Mouse (Mus musculus): Measurements from ENCODE around the gene Nrd1. TPM values are rescaled to one million over a fixed set of nuclear protein-coding genes. Genes with fewer than 3 reads are reported as not detected.

Nrd1 gene
- polyA plus RNA-seq, 1 experiment, result 441 TPM

DNA sequence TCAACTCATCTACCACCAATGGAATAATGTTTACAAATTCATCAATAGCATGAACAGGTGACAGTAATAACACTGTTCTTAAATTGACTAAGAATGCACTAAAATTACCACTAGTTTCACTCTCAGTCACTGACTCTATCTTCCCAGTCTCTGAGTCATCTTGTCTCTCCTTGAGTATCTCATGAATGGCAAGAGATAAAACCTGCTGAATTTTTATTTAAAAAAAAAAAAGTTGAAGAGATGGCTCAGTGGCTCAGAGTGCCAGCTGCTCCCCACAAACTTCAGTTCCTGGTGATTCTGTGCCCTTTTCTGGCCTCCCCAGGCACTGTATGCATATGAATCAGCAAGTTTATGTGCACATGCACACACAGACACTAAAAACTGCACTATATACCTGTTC, 104.8 kb downstream of the Nrd1 start:
- Histone ChIP-seq H3K4me3 (ENCODE audit: control insufficient read depth, low read depth, low read length) (no peak overlapping the region), H3K27me3 (ENCODE audit: control insufficient read depth, insufficient read depth, low read length) (no peaks in the 10 kb centered on the region), H3K4me1 (ENCODE audit: control insufficient read depth, insufficient read depth, low read length) (peaks cover 4% of the 10 kb centered on the region), H3K27ac (ENCODE audit: control insufficient read depth, insufficient read depth, low read depth, low read length) (no peak overlapping the region), H3K36me3 (ENCODE audit: control insufficient read depth, insufficient read depth, low read length) (no peaks in the 10 kb centered on the region; the same call in 1 of the 2 replicates)
- TF ChIP-seq POLR2A (IDR thresholded peaks at IDR 0.05; ENCODE audit: control insufficient read depth, low read depth, low read length) (no peak), CTCF (IDR thresholded peaks at IDR 0.05; ENCODE audit: control insufficient read depth, insufficient read depth, insufficient replicate concordance, low read depth, low read length) (no peak)

DNA sequence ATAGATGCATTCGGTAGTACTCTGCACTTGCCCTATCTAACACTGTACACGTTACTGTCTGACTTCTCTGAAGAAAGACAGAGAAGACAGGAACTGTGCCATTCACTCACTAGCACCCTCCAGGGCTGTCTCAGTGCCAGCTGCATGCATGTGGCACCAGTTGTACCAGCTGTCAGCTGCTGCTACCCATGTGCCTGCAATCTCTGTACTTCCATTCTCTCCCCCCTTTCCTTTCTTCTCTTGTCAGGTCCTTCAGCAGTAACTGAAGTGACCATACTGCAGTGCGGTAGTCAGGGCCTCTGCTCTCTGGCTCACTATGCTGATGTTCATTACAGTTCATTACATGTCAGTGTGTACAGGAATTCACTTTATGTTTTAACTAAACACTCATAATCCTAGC, 105.6 kb downstream of the Nrd1 start:
- Histone ChIP-seq H3K4me1 (ENCODE audit: control insufficient read depth, insufficient read depth, low read length) (peaks cover 4% of the 10 kb centered on the region), H3K4me3 (ENCODE audit: control insufficient read depth, low read depth, low read length) (no peak overlapping the region), H3K36me3 (ENCODE audit: control insufficient read depth, insufficient read depth, low read length) (no peaks in the 10 kb centered on the region; the same call in 1 of the 2 replicates), H3K27me3 (ENCODE audit: control insufficient read depth, insufficient read depth, low read length) (no peaks in the 10 kb centered on the region), H3K27ac (ENCODE audit: control insufficient read depth, insufficient read depth, low read depth, low read length) (no peak overlapping the region)
- TF ChIP-seq CTCF (IDR thresholded peaks at IDR 0.05; ENCODE audit: control insufficient read depth, insufficient read depth, insufficient replicate concordance, low read depth, low read length) (no peak), POLR2A (IDR thresholded peaks at IDR 0.05; ENCODE audit: control insufficient read depth, low read depth, low read length) (no peak)

DNA sequence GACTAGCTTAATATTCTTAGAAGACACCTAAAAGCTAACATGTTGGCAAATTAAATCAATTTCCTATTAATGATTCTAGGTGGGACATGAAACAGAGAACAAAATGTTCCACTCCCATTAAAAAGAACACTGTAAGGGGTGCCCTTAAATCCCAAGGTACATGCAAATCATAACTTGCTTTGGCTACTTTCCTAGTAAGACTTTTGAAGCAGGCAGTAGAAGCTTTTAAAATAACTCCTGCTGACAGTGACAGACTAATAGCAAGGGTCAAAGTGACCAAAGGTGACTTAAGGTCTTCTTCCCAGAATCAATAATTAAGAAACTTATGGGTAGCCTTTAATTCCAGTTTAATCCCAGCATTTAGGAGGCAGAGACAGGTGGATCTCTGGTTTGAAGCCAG, 106.1 kb downstream of the Nrd1 start:
- Histone ChIP-seq H3K36me3 (ENCODE audit: control insufficient read depth, insufficient read depth, low read length) (no peaks in the 10 kb centered on the region), H3K4me1 (ENCODE audit: control insufficient read depth, insufficient read depth, low read length) (peaks cover 4% of the 10 kb centered on the region), H3K27ac (ENCODE audit: control insufficient read depth, insufficient read depth, low read depth, low read length) (no peak overlapping the region; the same call in 1 of the 2 replicates), H3K4me3 (ENCODE audit: control insufficient read depth, low read depth, low read length) (no peak overlapping the region), H3K27me3 (ENCODE audit: control insufficient read depth, insufficient read depth, low read length) (no peaks in the 10 kb centered on the region)
- TF ChIP-seq POLR2A (IDR thresholded peaks at IDR 0.05; ENCODE audit: control insufficient read depth, low read depth, low read length) (no peak), CTCF (IDR thresholded peaks at IDR 0.05; ENCODE audit: control insufficient read depth, insufficient read depth, insufficient replicate concordance, low read depth, low read length) (no peak)

GRCm38 (mm10) chr4:109109012-109109411, 108.6 kb downstream of the Nrd1 start:
- H3K4me1 ChIP-seq (ENCODE audit: control insufficient read depth, insufficient read depth, low read length), result peaks cover 4% of the 10 kb centered on the region
- TF ChIP-seq CTCF (IDR thresholded peaks at IDR 0.05; ENCODE audit: control insufficient read depth, insufficient read depth, insufficient replicate concordance, low read depth, low read length) (no peak), POLR2A (IDR thresholded peaks at IDR 0.05; ENCODE audit: control insufficient read depth, low read depth, low read length) (no peak)

GRCm38 (mm10) chr4:109109686-109110085, 109.2 kb downstream of the Nrd1 start:
- peaks cover 4% of the 10 kb centered on the region; the same call in 1 of the 2 replicates for H3K4me1 ChIP-seq (ENCODE audit: control insufficient read depth, insufficient read depth, low read length)
- no peaks in the 10 kb centered on the region for H3K36me3 ChIP-seq (ENCODE audit: control insufficient read depth, insufficient read depth, low read length)
- H3K27me3 ChIP-seq (ENCODE audit: control insufficient read depth, insufficient read depth, low read length), result no peaks in the 10 kb centered on the region
- no peak overlapping the region for H3K27ac ChIP-seq (ENCODE audit: control insufficient read depth, insufficient read depth, low read depth, low read length)
- H3K4me3 ChIP-seq (ENCODE audit: control insufficient read depth, low read depth, low read length), result no peak overlapping the region
- TF ChIP-seq CTCF (IDR thresholded peaks at IDR 0.05; ENCODE audit: control insufficient read depth, insufficient read depth, insufficient replicate concordance, low read depth, low read length) (no peak), POLR2A (IDR thresholded peaks at IDR 0.05; ENCODE audit: control insufficient read depth, low read depth, low read length) (no peak)

More at GRCm38 (mm10) chr4:109109012-109109411, 108.6 kb downstream of the Nrd1 start:
- H3K4me3 ChIP-seq (ENCODE audit: control insufficient read depth, low read depth, low read length), result no peak overlapping the region; the same call in 1 of the 2 replicates
- no peaks in the 10 kb centered on the region for H3K27me3 ChIP-seq (ENCODE audit: control insufficient read depth, insufficient read depth, low read length)
- H3K27ac ChIP-seq (ENCODE audit: control insufficient read depth, insufficient read depth, low read depth, low read length), result no peak overlapping the region
- no peaks in the 10 kb centered on the region for H3K36me3 ChIP-seq (ENCODE audit: control insufficient read depth, insufficient read depth, low read length)

- peaks cover 3% of the 10 kb centered on the region; the same call in 1 of the 2 replicates for H3K4me1 ChIP-seq (ENCODE audit: control insufficient read depth, insufficient read depth, low read length)
- TF ChIP-seq CTCF (IDR thresholded peaks at IDR 0.05; ENCODE audit: control insufficient read depth, insufficient read depth, insufficient replicate concordance, low read depth, low read length) (no peak), POLR2A (IDR thresholded peaks at IDR 0.05; ENCODE audit: control insufficient read depth, low read depth, low read length) (no peak)
- H3K27ac ChIP-seq (ENCODE audit: control insufficient read depth, insufficient read depth, low read depth, low read length), result no peak overlapping the region
- no peak overlapping the region for H3K4me3 ChIP-seq (ENCODE audit: control insufficient read depth, low read depth, low read length)
- no peaks in the 10 kb centered on the region for H3K36me3 ChIP-seq (ENCODE audit: control insufficient read depth, insufficient read depth, low read length)
- no peaks in the 10 kb centered on the region for H3K27me3 ChIP-seq (ENCODE audit: control insufficient read depth, insufficient read depth, low read length)
These were observed 110.5 kb downstream of the Nrd1 start for GRCm38 (mm10) chr4:109110978-109111377.

Other genes with a start within 250 kb of the Nrd1 start
- gene Zfyve9, start 219.9 kb upstream of the Nrd1 start, polyA plus RNA-seq (2012; rRNA removed), result 1.8 and 1.9 TPM in 2 replicates
- gene Btf3l4, start 167.0 kb upstream of the Nrd1 start, polyA plus RNA-seq (2012; rRNA removed), result 43.0 and 51.6 TPM in 2 replicates
- gene Txndc12, start 166.1 kb upstream of the Nrd1 start, polyA plus RNA-seq (2012; rRNA removed), result 21.6 and 24.0 TPM in 2 replicates
- gene Kti12, start 152.9 kb upstream of the Nrd1 start, polyA plus RNA-seq (2012; rRNA removed), result 17.7 and 19.7 TPM in 2 replicates
- 0.30 and 0.32 TPM in 2 replicates for gene A730015C16Rik, start 152.0 kb upstream of the Nrd1 start, polyA plus RNA-seq (2012; rRNA removed)
- 7.5 and 8.0 TPM in 2 replicates for gene Rab3b, start 121.6 kb upstream of the Nrd1 start, polyA plus RNA-seq (2012; rRNA removed)
- 90.5 and 100 TPM in 2 replicates for gene Osbpl9, start 201.6 kb downstream of the Nrd1 start, polyA plus RNA-seq (2012; rRNA removed)
- 1.8 and 2.4 TPM in 2 replicates for gene Calr4, start 233.8 kb downstream of the Nrd1 start, polyA plus RNA-seq (2012; rRNA removed)

Data from testis, adult 2 months (tissue).